Mouse (Mus musculus) lung, postnatal 14 days (tissue): ENCODE measurements around the gene Rims3.

Experiments used
- DNase-seq: peaks from one replicate; pipeline ENCODE4 v3.0.0; 2021

The Rims3 gene

GRCm38 (mm10) chr4:120854588-120855319 is at the start of gene Rims3:
Gene Rims3 (plus strand): TSS chr4:120854816.
- peak; percentile 22 for DNase-seq

GRCm38 (mm10) chr4:120805816-120806215 is 48.8 kb upstream of the Rims3 start:
- DNase-seq: no peak

GRCm38 (mm10) chr4:120813762-120814161 is 40.9 kb upstream of the Rims3 start:
- no peak for DNase-seq

- peak; percentile 10 for DNase-seq
These were observed 40.4 kb upstream of the Rims3 start for GRCm38 (mm10) chr4:120814171-120814570.

GRCm38 (mm10) chr4:120815163-120815562 is 39.5 kb upstream of the Rims3 start:
- DNase-seq: no peak

GRCm38 (mm10) chr4:120815622-120816334 is 38.8 kb upstream of the Rims3 start:
- DNase-seq: peak; percentile 74

GRCm38 (mm10) chr4:120817002-120817774 is 37.4 kb upstream of the Rims3 start:
- DNase-seq: peak; percentile 35

- no peak for DNase-seq
These were observed 36.7 kb upstream of the Rims3 start for GRCm38 (mm10) chr4:120817951-120818350.

- no peak for DNase-seq
These were observed 35.3 kb upstream of the Rims3 start for GRCm38 (mm10) chr4:120819296-120819695.

GRCm38 (mm10) chr4:120819871-120820270 is 34.7 kb upstream of the Rims3 start:
- DNase-seq: no peak

- DNase-seq: no peak
These were observed 32.3 kb upstream of the Rims3 start for GRCm38 (mm10) chr4:120822191-120822911.

- peak; percentile 96 for DNase-seq
These were observed 29.5 kb upstream of the Rims3 start for GRCm38 (mm10) chr4:120825100-120825553.

GRCm38 (mm10) chr4:120825577-120826326 is 28.9 kb upstream of the Rims3 start:
- DNase-seq: peak; percentile 99

- no peak for DNase-seq
These were observed 28.2 kb upstream of the Rims3 start for GRCm38 (mm10) chr4:120826418-120826817.

GRCm38 (mm10) chr4:120830767-120831166 is 23.8 kb upstream of the Rims3 start:
- no peak for DNase-seq

GRCm38 (mm10) chr4:120831472-120831871 is 23.1 kb upstream of the Rims3 start, which contains the start of gene Nfyc:
Gene Nfyc (minus strand): TSS chr4:120831572.
- no peak for DNase-seq

GRCm38 (mm10) chr4:120841342-120841741 is 13.3 kb upstream of the Rims3 start:
- DNase-seq: no peak

- DNase-seq: no peak
These were observed 10.1 kb upstream of the Rims3 start for GRCm38 (mm10) chr4:120844423-120845082.

GRCm38 (mm10) chr4:120845098-120845497 is 9.5 kb upstream of the Rims3 start:
- DNase-seq: no peak

GRCm38 (mm10) chr4:120848909-120849308 is 5.7 kb upstream of the Rims3 start:
- no peak for DNase-seq

- DNase-seq: no peak
These were observed 5.2 kb upstream of the Rims3 start for GRCm38 (mm10) chr4:120849451-120849850.
